Mouse (Mus musculus) olfactory bulb, adult 2 months (tissue): ENCODE results near the gene Kif17. TPM values are rescaled to one million over a fixed set of nuclear protein-coding genes. Genes with fewer than 3 reads are reported as not detected.

ENCODE experiments used
- H3K27ac ChIP-seq: fragments of 200-500 bp; 2 replicates; pipeline ENCODE4 v1.5.1; 2012; ENCODE audit warnings: low read depth, low read length; ENCODE audit not compliant: insufficient read depth
- H3K4me1 ChIP-seq: fragments of 200-500 bp; 2 replicates; pipeline ENCODE4 v1.6.1; 2012; ENCODE audit warnings: low read length; ENCODE audit not compliant: control insufficient read depth, insufficient read depth
- H3K4me3 ChIP-seq: fragments of 200-500 bp; 2 replicates; pipeline ENCODE4 v1.5.1; 2012; ENCODE audit warnings: mild to moderate bottlenecking, low read depth, low read length, moderate library complexity; ENCODE audit not compliant: insufficient read depth
- CTCF ChIP-seq: fragments of 200-500 bp; IDR thresholded peaks from 2 replicates; pipeline ENCODE4 v1.5.1; 2012; ENCODE audit warnings: low read depth, mild to moderate bottlenecking, low read length, moderate library complexity; ENCODE audit not compliant: insufficient read depth
- POLR2A ChIP-seq: fragments of 200-500 bp; IDR thresholded peaks from 2 replicates; pipeline ENCODE4 v1.6.1; 2012; ENCODE audit warnings: mild to moderate bottlenecking, low read depth, low read length, moderate library complexity; ENCODE audit not compliant: insufficient read depth
- WGBS: fragments of 180-500 bp; shearing (Covaris S2); methylation state at CpG from one replicate; pipeline ENCODE4 v1.1.7; 2018; 5-methylcytosine and 5-hydroxymethylcytosine counted together
- polyA plus RNA-seq: library from polyadenylated mRNA; stranded (reverse); fragments of >200 nt; gene quantifications from 2 replicates; pipeline ENCODE4 v1.2.4, GENCODE M21; 2012; ENCODE audit warnings: low replicate concordance; ENCODE audit not compliant: missing spikeins, insufficient read depth, insufficient read length

Gene Kif17
- polyA plus RNA-seq: not detected in 2 replicates

DNA sequence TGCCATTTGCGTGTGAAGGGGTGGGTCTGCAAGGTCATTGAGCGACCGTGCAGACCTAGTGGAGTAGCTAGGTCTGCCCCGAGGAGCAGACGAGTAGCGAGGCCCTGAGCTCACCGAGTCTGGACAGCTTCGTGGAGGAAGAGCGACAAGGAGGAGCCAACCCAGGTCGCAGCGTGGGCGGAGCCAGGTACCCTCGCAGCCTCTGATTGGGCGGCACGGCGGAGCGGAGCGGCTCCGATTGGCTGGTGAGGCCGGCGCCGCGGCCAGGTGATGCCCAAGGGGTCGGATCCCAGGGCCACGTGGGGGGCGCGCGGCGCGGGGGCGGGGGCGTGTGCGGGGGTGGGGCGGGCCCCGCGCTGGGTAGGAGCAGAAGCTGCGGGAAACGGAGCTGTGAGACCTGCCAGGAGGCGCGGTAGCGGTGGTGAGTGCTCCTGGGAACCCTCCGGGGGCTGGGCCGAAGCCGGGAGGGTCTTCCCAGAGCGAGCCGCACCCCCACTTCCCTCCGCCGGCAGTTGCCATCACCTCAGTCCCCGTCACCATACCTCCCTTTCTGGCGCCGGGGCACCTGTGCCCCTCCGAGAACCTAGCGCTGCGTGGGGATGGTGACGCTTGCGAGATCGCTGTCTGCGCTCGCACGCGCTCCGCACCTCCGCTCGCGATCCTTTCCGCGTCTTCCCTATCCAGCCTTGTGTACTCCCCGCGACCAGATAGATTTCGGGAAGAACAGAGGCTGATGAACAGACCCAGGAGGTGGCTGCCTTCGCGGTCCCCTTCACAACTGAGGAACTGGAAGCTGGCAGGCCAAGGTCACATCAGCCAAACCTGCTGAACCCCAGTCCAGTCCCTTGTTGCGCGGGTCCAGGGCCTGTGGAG is at the start of gene Kif17, which contains the start of gene Sh2d5:
TSS of gene Kif17 (plus strand) at position 348 of the 873 bp plus-strand sequence.
TSS of gene Sh2d5 (plus strand) at position 316 of the 873 bp plus-strand sequence.
- peak within 1 kb of the TSS; percentile 19; the same call in 1 of the 2 replicates for H3K27ac ChIP-seq
- TF ChIP-seq POLR2A: 0 out of 2 replicates have a peak, but pooled peaks have one; percentile 27
- TF ChIP-seq CTCF: no peak
- peak within 1 kb of the TSS; percentile 65 for H3K4me3 ChIP-seq

GRCm38 (mm10) chr4:138200769-138201168 is 49.5 kb upstream of the Kif17 start:
- 86% methylated on average over 3 of the region's 3 CpGs for WGBS
- H3K4me1 ChIP-seq: peaks cover 2% of the 10 kb centered on the region; the same call in 1 of the 2 replicates
- no peak overlapping the region for H3K27ac ChIP-seq
- TF ChIP-seq POLR2A: no peak
- TF ChIP-seq CTCF: no peak
- H3K4me3 ChIP-seq: no peak overlapping the region

More for the DNA sequence above, at the start of gene Kif17, which contains the start of gene Sh2d5:
- peaks cover 39% of the 10 kb centered on the region for H3K4me1 ChIP-seq
- WGBS: 1% methylated on average over 74 of the region's 74 CpGs

- H3K4me3 ChIP-seq: no peak overlapping the region
- H3K4me1 ChIP-seq: peaks cover 2% of the 10 kb centered on the region; the same call in 1 of the 2 replicates
- no peak for TF ChIP-seq CTCF
- TF ChIP-seq POLR2A: no peak
- WGBS: 78% methylated on average over 9 of the region's 9 CpGs
- no peak overlapping the region for H3K27ac ChIP-seq
Observed at GRCm38 (mm10) chr4:138201696-138202095, 48.5 kb upstream of the Kif17 start.

GRCm38 (mm10) chr4:138210116-138210515 is 40.1 kb upstream of the Kif17 start:
- TF ChIP-seq CTCF: no peak
- no peak for TF ChIP-seq POLR2A
- no peak overlapping the region for H3K27ac ChIP-seq
- no peak overlapping the region for H3K4me3 ChIP-seq
- WGBS: 89% methylated on average over 5 of the region's 5 CpGs
- no peaks in the 10 kb centered on the region for H3K4me1 ChIP-seq

GRCm38 (mm10) chr4:138213861-138214260 is 36.4 kb upstream of the Kif17 start:
- WGBS: 59% methylated on average over 3 of the region's 3 CpGs
- Histone ChIP-seq H3K4me1 (peaks cover 3% of the 10 kb centered on the region; the same call in 1 of the 2 replicates), H3K27ac (no peak overlapping the region), H3K4me3 (no peak overlapping the region)
- TF ChIP-seq CTCF (no peak), POLR2A (no peak)

DNA sequence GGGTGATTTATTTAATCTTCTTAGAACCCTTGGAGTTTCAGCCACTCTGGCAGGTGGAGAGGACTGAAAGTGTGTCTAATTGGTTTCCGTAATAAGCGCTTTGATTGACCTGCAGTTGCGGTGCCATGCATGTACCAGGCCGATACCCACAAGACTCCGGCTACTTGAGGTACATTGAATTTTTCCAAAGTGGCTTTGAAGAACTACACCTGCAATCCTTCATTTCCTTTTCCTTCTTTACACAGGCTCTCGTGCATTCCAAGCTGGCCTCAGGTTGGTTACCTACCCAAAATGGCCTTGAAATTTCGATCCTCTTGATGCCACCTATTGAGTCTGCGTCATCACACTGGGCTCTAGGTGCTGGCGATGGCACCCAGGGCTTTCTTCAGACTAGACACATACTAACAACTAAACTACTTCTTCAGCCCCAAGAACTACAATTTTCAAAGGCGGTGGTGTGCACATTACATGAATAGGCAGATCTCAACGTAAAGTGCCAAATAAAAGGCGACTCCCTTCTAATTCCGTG is 34.5 kb upstream of the Kif17 start:
- 40% methylated on average over 13 of the region's 13 CpGs for WGBS
- Histone ChIP-seq H3K4me3 (peak overlapping the region; percentile 92), H3K4me1 (peaks cover 6% of the 10 kb centered on the region), H3K27ac (peak overlapping the region; percentile 97)
- TF ChIP-seq POLR2A (no peak), CTCF (no peak)

DNA sequence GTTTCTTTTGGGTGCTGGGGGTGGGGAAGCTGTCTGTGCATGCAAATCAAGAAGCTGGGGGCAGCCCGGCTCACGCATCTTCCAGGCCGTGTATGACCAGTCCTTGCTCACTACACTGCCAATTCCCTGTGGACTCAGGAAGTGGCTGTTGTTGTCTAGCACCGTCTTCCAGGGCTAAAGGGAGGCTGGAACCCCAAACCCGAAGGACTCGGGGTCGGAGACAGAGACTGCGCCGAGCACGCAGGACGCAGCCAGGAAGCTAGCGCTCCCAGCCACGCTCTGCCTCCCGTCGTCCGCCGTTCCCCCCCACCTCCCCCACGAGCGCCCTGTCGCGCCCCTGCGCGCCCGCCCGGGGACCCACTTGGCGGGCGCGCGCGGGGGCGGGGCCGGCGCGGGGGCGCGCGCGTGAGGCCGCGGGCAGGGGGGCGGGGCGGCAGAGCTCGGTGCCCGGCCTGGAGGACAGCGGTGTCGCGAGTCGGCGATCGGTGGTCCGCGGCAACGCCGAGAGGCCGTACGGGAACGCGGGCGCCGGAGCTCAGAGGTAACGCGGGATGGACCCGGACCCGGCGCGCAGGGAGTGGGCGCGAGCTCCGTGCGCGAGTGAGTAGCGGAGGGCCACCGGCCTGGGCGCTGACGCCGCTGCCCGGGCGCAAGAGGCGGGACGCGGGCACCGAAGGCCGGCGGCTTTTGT is 33.9 kb upstream of the Kif17 start, which contains the start of gene Hp1bp3:
TSS of gene Hp1bp3 (plus strand) at position 97 of the 691 bp plus-strand sequence.
- H3K4me1 ChIP-seq: peaks cover 6% of the 10 kb centered on the region
- under 1% methylated on average over 83 of the region's 84 CpGs for whole genome bisulfite sequencing
- TF ChIP-seq POLR2A (peak; percentile 48; the same call in 1 of the 2 replicates), CTCF (no peak)
- peak within 1 kb of the TSS; percentile 92 for H3K4me3 ChIP-seq
- H3K27ac ChIP-seq: peak within 1 kb of the TSS; percentile 97

DNA sequence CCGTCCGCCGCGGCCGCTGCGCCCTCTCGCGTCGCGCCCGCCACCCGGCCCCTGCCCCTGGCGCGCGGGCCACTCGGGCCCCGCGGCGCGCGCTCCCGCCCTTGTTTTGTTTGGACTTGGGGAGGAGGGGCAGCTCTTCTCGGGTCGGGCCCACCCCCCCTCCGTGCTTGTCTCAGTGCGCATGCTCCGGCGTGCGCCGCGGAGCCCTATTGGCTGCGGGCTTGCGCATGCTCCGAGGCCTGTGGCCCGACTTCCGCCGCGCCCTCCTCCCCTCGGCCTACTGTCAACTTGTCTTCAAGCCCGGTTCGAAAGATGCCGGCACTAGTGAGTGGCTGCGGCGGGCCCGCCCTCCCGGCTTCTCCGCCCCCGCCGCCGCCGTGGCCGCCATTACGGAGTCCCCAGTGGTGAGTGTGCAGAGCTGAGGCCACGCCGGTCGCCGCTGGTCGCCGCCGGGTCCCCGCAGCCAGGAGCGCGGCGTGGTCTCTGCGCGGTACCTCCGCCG is 33.3 kb upstream of the Kif17 start:
- under 1% methylated on average over 67 of the region's 68 CpGs for WGBS
- Histone ChIP-seq H3K4me1 (peaks cover 6% of the 10 kb centered on the region), H3K4me3 (peak overlapping the region; percentile 92), H3K27ac (peak overlapping the region; percentile 94)
- TF ChIP-seq CTCF: no peak
- peak; percentile 41; the same call in 1 of the 2 replicates for TF ChIP-seq POLR2A
